Mouse (Mus musculus): ENCODE results near the gene Rora.

Gene Rora

DNA sequence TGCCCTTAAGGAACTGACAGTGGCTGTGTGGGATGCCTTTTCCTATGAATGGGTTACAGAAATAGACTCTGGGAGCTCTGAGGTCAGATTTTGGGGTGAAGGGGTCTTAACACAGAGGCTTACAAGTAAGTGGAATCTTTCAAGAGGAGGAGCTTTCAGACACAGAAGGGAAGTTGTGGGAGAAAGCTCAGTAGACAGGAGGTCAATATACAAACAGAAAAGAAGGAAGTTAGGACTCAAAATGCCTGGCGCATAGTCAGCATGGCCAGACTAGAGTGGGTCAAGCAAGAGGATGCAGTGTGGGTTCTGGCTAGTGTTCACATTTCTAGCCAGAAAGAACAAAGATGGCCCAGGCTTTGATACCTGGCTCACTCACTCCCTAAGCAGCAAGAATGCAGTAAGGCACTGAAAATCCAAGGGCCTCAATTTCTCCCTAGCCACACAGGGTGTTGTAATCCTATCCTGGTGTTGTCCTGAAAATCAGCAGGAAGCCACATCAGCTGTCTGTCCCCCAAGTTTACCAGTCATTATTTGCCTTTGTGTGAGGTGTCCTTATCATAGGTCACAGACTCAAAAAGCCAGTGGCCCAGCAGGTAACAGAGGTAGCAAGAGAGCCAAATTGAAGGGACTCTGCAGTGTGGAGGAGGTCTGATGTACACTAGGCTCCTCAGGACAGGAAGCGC, 456.2 kb downstream of the Rora start:
- DNase-seq: no peak

DNA sequence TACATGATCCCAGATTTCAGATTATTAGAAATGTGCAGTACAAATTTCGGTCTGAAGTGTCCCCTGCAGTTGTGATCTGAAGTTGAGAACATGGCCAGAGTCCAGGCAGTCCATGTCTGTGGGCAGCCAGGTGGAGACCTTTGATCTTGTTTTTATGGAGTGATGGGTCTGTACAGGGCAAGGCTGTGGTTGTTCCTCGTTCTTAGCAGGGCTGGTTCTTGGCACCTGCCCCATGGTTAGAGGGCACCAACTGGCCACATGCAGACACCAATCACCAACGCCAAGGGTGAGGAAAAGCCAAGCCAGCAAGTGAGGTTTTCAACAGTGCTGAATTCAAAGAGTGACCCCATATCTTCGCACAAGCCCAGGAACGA, 456.7 kb downstream of the Rora start:
- peak; percentile 62 to 67 for DNase-seq

DNA sequence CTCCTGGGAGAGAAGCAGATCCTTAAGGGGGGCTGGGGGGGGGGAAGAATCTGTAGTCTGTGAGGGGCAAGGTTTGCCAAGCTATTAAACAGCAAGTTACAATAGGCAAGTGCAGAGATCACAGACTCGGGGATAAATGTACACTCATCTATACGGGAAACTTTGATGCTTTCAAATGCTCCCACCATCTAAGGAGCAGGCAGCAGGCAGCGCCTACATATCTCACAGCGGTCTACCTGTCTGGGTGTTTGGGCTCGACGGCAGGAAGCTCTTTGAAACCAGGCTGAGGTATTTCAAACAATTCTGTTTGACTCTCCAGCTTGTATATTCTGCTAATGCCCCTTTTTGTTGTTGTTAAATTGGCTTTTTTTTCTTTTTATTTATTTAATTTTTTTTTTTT, 457.1 kb downstream of the Rora start:
- DNase-seq: no peak

DNA sequence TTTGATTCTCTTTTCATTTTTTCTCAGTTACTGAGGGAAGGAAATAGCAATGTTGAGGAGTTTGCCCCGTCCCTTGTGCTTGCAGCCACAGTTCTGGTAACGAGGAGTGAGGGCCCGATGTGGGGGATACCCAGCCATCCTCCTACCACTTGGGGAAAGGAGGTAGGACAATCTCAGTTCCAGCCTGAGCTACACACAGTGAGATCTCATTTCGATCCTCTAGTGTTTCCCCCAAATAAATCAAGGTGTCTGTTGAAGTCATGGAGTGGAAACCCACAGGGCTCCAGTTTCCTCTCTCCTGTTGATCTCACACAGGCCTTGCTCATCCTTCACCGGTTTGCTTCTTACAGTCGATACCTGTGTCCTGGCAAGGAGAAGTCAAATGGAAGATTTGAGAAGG, 458.0 kb downstream of the Rora start:
- no peak for DNase-seq

DNA sequence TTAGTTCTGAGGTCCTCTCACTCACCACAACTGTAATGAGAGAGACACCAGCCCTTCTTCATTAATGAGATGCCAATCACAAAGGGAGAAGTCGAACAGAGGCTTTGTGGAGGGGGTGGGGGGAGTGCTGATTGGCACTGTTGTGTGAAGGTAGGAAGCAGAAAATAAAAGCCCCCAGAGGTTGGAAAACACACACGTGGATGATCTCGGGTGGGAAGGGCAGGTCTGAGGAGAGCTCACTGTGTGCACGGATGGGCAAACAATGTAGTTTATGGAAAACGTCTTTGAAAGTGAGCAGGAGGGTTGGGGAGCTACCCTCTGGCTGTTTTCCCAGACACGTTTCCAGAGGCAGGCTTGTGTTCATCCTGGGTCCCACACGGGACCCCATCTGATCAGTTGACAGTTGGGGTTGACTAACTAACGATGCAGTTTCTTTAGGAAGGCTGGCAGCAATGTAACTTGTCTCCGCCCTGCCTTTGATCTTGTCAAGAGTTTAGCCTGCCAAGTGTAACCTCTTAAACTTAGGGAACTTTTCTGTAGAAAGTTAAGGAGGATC, 460.9 kb downstream of the Rora start:
- DNase-seq: no peak

DNA sequence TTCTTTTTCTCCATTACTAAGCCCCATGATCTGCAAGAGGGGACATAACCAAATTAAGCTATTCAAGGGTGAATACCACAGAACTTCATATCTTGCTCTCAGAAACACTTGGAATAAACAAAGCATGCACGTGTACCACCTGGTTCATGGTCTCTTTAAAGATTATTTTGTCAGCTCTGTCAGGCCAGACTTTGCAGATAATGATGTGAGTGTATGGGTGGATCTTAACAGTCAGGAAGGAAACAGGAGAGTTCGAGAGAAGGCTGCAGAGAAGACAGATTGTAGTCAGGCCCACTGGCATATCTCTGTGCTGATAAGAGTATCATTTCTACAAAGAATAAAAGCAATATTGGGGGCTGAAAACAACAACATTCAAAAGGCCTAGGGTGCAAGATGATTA, 463.2 kb downstream of the Rora start:
- no peak for DNase-seq

DNA sequence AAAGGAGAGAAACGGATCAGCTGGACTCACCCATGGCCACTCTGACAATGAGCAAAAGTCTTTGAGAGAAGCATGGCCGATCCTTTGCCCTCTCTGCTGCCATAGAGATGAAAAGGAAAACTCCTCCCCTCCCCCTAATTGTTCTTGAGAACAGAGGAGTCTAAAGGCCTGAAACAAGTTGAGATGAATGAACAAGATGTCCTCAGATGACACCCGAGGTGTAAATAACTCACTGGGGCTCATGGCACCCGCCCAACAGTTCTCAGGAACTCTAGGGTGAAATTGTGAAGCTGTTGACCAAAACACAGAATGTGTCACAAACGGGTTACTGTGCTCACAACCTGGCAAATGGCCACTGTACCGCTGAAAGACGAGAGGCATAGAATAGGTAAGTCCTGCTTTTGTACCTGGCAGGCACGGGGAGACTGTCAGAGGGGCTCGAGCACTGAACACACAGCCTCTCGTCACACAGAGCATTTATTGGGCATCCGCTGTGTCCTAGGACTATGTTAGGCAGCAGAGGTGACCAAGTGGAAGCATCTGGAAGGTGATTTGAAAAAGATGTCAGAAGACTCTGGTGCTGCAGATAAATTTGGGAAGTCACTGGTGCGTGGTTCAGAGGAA, 467.6 kb downstream of the Rora start:
- peak; percentile 35 to 47 for DNase-seq

DNA sequence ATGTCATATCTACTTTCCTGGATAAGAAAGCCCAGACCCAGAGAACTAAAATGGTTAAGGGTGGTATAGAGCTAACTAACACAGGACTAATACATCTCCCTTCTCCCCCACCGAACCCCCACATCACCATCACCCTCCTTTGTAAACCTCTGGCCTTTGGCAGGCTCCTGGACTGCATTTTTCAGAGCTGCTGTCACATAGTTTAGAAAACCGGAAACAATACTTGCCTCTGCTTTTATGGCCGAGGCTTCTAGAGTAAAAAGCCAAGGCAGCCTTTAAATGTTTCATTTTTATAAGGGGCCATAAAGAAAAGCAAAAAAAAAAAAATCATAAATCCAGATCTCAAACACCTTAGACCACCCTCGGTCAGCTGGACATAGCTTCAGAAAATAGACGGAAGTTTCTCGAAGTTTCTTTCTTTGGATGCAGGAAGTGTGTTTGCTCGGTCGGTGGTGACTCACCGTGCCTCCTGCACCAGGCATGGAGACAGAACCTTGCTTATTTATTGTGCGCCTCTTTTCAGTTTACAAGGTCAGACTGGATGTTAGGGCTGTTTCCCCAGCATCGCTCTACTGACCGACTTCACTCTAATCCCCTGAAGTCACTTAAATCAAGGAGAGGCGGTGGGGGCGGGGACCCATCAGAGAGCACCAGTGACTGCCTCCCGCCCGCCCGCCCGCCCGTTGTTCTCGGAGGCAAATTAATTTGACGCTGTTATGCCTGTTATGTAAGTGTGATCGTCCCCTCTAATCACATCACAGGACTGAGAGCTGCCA, 471.6 kb downstream of the Rora start:
- DNase-seq: peak; percentile 60 to 68

DNA sequence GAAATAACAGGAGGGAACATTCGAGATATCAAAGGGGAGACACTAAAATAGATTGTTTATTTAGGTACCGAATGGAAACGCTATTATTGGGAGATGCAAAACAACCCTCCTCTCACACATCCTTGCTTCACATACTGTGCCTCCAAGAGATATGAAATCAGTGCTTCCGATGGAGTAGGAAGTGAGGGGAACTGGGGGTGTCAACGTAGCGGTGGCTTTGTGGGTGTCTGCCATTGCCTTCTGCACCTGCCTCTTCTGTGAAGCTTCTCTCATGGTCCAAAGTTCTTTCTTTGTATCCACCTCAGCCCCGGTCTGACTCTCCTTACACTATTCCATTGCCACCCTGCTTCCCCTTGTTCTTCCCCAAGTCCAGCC, 472.2 kb downstream of the Rora start:
- DNase-seq: peak in 1 of 2 experiments; percentile 40

DNA sequence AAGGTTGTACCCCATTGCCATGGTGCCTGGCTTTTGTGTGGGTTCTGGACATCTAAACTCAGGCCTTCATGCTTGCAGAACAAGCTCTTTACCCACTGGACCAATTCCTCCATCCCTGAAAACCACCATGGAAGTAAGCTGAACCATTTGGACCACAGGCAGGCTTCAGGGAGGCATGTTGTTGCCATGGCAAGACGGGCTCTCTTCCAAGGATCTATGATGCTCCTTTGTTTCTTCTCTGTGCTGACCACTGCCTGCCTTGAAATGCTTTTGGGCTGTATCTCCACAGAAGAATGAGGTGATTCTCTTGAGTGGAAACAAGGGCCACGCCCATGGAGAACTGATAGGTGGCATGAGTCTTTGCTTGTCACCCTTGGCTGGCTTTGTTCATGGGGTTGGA, 473.0 kb downstream of the Rora start:
- DNase-seq: no peak

DNA sequence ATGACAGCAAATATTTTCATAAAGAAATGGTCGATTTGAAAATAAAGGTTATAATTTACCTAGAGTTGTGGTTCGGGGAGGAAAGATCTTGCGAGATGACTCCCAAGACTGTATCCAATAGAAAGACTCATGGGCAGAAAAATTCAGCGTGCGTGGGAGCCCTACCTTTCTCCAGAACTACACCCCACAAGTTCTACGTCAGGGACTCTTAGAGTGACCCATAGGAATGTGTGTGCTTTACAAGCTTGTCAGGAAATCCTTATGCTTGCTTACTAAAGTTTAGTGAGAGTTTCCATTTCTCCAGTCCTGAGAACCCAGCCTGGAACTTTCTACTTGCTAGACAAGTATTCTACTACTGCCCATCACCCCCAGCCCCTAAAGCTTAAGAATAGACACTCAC, 474.7 kb downstream of the Rora start:
- DNase-seq: no peak

DNA sequence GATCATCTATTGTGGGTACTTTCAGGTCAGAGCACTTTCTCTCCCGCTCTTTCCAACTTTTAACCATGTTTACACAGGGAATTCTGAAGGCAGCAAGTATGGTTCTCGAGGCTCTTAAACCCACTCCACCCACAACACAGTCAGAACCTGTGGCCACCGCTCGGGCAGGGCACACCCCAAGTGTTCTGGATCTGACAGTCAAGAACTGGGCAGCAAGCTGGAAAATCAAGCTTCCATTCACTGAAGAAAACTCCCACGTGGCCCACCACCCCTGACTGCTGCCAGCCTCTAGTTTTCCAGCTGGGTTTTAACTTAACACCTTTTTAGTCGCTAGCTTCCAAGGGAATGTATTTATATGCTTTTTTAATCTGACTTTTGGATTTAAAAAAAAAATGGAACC, 479.4 kb downstream of the Rora start:
- no peak for DNase-seq

DNA sequence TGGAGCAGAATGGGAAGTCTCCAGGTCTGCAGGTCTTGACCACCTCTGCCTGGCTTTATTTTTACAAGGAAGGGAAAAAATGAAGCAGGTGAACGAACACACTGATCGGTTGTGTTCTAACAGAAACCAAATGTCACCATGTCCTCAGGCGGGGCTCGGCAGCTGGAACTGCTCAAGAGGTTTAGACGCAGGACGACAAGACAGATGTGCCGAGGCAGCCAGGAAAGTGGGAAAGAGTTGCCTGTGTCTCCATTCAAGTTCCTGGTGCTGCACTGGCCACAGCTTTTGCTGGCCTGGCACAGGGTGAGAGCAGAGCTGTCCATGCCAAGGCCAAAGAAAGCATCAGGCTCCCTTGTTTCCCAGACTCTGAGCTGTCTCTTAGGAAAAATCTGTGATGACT, 480.1 kb downstream of the Rora start:
- DNase-seq: no peak

DNA sequence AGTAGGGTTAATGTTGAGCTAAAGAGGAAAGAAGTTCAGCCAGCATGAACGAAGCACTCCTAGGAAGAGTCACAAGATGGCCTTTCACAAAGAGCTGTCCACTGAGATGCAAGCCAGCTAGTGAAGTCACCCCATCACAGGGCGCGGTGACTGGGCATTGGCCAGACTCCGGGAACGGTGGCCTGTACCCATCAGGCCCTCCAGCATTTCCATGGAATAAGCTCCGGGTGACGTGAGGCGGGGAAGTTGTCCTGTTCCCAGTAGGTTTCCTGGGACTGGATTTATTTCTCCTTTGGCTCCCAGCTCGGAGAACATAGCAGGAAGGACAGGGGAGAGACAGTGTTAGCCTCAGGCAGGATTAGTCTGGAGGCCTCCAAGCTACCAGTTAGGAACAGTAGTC, 481.0 kb downstream of the Rora start:
- DNase-seq: peak in 1 of 2 experiments; percentile 31

DNA sequence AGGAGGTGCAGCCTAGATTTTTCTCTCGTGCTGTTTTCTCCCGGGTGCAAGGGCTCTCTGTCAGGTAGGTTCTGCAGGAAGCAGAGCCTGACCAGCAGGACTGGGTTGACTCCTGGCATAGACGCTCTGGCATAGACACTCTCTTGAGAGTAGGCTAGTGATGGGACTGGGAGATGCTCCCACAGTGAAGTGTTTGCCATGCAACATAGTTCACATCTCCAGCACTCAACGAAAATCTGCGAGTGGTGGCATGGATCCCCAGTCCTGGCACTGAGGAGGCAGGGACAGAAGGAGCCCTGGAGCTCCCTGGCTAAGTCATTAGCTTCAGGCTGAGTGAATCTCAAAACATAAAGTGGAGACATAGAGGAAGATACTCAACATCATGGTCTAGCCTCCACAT, 483.2 kb downstream of the Rora start:
- DNase-seq: peak; percentile 46 to 49

DNA sequence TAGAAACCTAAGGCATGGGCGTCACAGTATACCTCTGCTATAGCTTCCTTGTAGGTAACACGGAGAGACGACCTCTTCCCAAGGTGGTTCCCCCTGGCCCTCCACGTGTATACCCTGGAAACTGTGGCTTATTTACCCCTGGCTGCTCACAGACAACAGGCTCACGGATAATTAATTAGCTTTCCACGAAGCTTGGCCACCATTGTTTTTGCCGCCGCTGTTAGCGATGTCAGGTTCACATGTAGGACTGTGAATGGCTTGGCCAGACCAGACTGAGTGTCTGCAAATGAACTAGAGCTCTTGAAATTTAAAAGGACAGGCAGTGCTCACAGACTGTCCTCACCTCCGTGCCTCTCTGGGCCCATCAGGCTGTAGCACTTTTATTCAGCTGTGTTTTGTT, 483.8 kb downstream of the Rora start:
- no peak for DNase-seq

DNA sequence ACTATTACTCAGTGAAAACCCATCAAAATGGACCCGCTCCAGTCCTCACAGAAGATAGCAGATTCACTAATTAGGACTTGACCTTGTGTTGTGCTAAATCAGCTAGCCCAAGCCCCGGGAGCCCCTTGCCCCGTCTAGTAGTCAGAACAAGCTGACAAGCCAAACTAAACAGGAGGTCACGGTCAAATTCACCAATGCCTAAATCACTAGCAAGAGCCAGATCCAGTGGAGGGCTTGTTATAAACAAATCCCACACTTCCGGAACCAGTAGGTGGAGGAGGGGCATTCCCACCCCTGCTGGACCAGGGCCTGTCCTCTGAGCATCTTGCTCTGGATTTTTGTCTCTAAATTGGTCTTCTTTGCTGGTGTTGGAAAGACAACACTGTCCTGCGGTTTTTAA, 486.6 kb downstream of the Rora start:
- DNase-seq: no peak

DNA sequence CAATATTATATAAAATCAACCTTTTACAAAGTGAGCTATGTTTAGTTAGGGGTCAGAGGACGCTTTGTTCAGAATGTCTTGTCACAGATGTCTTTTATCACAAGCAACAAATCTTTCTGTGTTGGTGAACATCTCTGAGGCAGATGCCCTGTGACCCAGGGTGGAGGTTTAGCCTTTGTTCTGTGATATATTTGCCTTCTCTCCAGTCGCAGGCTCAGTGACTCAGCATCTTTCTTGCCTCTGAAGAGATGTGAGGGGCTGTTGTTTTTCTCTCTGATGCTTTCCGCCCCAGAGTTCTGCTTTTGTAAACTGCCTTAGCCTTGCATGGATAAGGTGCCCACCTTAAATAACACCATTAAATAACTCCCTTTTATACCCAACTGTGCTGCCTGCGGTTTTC, 488.3 kb downstream of the Rora start:
- no peak for DNase-seq

DNA sequence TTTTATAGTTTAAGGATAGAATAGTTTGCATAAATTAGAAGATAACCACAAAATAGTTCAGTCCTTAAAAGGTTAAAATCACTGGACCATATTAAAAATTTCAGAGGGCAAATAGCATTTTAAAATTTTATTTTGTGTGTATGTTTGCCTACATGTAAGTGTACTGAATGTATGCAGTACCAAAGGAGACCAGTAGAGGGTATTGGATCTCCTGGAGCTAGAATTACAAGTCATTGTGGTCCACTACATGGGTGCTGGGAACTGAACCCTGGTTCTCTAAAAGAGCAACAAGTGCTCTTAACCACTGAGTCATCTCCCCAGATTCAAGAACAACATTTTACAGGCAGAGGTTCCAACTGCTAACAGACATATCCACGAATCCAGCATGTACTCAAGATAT, 493.4 kb downstream of the Rora start:
- DNase-seq: no peak

DNA sequence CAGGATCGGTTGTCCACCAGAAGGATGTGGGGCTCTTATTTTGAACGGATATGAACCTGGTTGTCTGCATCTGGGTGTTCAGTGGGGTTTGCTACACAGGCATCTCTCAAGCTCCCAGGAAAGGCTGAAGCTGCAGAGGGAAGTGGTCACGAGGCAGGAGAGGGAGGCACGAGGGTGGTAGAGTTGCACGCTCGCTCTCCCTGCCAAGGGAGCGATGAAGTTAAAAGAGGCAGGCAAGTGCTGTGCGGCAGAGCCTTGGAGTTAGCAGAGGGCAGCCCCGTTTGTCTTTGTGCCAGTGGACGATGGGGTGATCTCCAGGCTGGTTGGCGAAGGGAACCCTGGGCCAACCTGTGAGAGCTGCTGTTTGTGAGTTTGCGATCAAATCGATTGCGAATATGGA, 496.6 kb downstream of the Rora start:
- no peak for DNase-seq

DNA sequence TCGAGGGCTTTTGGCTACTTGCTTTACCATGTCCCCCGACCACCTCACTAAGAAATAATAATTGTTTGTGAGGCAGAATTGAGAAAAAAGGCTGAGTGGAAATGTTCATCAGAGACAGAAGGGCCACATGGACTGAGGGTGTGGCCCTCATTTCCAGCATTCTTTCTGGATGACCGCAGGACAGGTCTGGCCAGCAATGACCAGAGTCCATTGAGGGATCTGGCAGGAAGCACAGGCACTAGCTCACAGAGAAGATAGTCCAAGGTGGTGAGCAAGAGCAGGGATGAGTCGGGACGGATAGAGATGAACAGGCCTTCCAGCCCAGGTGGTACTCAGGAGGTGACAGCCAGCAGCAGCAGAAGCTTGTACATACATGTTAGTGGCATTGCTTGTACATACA, 501.1 kb downstream of the Rora start:
- no peak for DNase-seq

DNA sequence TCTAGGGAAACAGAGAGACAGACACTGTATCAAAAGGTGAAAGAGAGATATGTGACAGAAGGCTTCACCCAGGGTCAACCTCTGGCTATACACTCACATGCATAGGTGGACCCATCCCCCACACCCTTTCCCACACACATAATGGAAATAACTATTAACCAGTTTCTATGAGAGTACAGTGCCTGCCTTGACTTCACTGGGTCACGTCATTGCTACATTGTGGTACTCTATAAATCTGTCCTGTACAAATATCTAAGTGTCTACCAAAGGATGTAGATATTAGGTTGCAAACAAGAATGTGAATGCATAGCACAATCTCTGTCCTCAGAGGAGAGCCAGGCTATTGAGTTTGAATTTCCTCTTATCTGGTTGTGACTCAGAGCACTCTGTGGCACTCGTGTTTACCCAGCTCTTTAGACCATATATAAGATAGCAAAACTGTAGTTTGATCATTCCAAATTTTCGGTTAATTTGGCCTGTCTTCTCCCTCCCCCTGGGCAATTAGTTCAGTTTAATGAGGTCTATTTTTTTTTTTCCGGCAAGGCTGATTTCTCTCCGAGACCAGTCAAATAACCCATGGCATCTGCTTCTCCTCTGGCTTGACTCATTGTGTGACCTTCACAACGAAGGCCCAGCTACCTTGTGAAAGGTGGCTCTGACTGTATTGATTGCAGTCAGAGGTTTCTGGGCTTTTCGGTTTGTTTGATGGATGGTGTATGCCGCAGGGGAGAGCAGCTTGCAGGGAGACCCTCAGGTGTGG, 502.4 kb downstream of the Rora start:
- DNase-seq: no peak

DNA sequence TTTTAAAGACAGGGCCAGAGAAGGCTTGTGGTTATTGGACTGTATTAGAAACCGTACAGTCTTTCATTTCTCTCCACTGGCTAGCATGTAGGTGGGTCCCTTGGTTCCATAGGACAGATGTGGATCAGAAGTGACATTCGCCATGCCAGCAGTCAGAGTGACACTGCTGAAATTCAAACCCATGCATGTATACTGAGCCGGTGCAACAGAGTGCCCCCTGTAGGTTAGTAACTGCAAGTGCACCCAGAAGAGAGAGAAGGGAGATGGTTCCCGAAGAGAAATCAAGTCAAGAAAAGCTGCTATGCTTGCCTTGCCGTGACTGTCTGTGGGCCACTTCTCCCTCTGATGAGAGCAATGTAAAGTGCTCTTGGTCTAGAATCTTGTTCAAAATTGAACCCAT, 507.2 kb downstream of the Rora start:
- no peak for DNase-seq
